In genomic region chr12:15416180-15416766, GRCm38 (mm10) we compare ENCODE assay signal across 9 mouse cellular contexts.
A peak's percentile ranks its signal among the peaks of the same experiment; 100 is the strongest.
DNase-seq lines count a peak whose midpoint lies in the region; ATAC-seq and TF ChIP-seq lines count a peak whose summit lies in the region.
"Had no signal": no experiment of that assay in that cellular context is flagged by ENCODE, and none has a peak within 500 bp of the region (broad histone marks: within the 10 kb centered on the region; RNA-seq: fewer than 3 reads in every experiment).

No protein-coding gene starts in this region.

- DNase-seq in 416B (ENCODE audit: low read depth), result peak; percentile 19
- peak; percentile 19 for DNase-seq in MEL (ENCODE audit: low read depth, low spot score)
- DNase-seq in layer of hippocampus, adult 2 months (ENCODE audit: low spot score in 2 of 2), result peak; percentile 49 to 60
- DNase-seq in spleen, adult 18-20 months, result no peak
- no peak for DNase-seq in heart, postnatal 25 days (ENCODE audit: low spot score)
- DNase-seq: liver, embryonic 13.5 days had no signal

- TF ChIP-seq EP300 in MEL (IDR thresholded peaks at IDR 0.05; ENCODE audit: low read depth in 1 of 2, low read length in 2 of 2), result no peak

- intact Hi-C loops in heart, postnatal 25 days (cut with DNase I), result no loop called here

- no peaks in the 10 kb centered on the region for H3K27me3 ChIP-seq in intestine, postnatal 0 days (replicated peaks; ENCODE audit: control insufficient read depth, insufficient read depth, low read length)
- no peaks in the 10 kb centered on the region for H3K27me3 ChIP-seq in intestine, embryonic 16.5 days (replicated peaks; ENCODE audit: control insufficient read depth, insufficient read depth, low read length)
- H3K27me3 ChIP-seq in MEL (ENCODE audit: control insufficient read depth in 1 of 2, insufficient read depth in 2 of 2, low read length in 2 of 2), result no peaks in the 10 kb centered on the region; a peak in 1 of 4 replicates
- H3K27me3 ChIP-seq: liver, embryonic 13.5 days had no signal

- H3K4me2 ChIP-seq in intestine, postnatal 0 days (replicated peaks; ENCODE audit: low read depth), result no peak overlapping the region
- no peak overlapping the region for H3K4me2 ChIP-seq in intestine, embryonic 16.5 days (ENCODE audit: low read depth, low read length)
- H3K4me2 ChIP-seq: liver, embryonic 13.5 days had no signal

- H3K27ac ChIP-seq in intestine, postnatal 0 days (ENCODE audit: low read depth, low read length), result no peak overlapping the region
- H3K27ac ChIP-seq in intestine, embryonic 16.5 days (ENCODE audit: low read length), result no peak overlapping the region
- no peak overlapping the region for H3K27ac ChIP-seq in MEL (ENCODE audit: control insufficient read depth, low read depth, low read length)
- 0 out of 2 replicates have a peak overlapping the region, but pooled peaks have one; percentile 36 for H3K27ac ChIP-seq in layer of hippocampus, adult 2 months
- H3K27ac ChIP-seq: liver, embryonic 13.5 days had no signal

- no peak overlapping the region for H3K9ac ChIP-seq in intestine, postnatal 0 days (ENCODE audit: low read depth, low read length)
- no peak overlapping the region for H3K9ac ChIP-seq in intestine, embryonic 16.5 days (ENCODE audit: low read depth, low read length)
- H3K9ac ChIP-seq in MEL (ENCODE audit: control insufficient read depth, low read depth, low read length, poor library complexity, severe bottlenecking), result no peak overlapping the region
- H3K9ac ChIP-seq: liver, embryonic 13.5 days had no signal

- H3K9me3 ChIP-seq in intestine, postnatal 0 days (ENCODE audit: control insufficient read depth), result no peaks in the 10 kb centered on the region
- H3K9me3 ChIP-seq in intestine, embryonic 16.5 days (ENCODE audit: control insufficient read depth, low read length), result no peaks in the 10 kb centered on the region
- H3K9me3 ChIP-seq in MEL (replicated peaks; ENCODE audit: insufficient read depth, low read length), result no peaks in the 10 kb centered on the region
- H3K9me3 ChIP-seq: liver, embryonic 13.5 days had no signal

- TF ChIP-seq CTCF in intestine, postnatal 0 days (IDR thresholded peaks at IDR 0.05; ENCODE audit: low read depth), result peak; percentile 62
- TF ChIP-seq CTCF in MEL (IDR thresholded peaks at IDR 0.05 in 2 of 3, conservative IDR thresholded peaks at IDR 0.05 in 1 of 3; ENCODE audit: control insufficient read depth in 1 of 3, insufficient read depth in 1 of 3, low read depth in 2 of 3, low read length in 3 of 3, poor library complexity in 1 of 3, severe bottlenecking in 1 of 3), result peak in 2 of 3 experiments; percentile 21 to 55; a peak in 4 of 6 replicates
- TF ChIP-seq CTCF in layer of hippocampus, adult 2 months (conservative IDR thresholded peaks at IDR 0.05), result peak; percentile 83

- H3K4me3 ChIP-seq in intestine, postnatal 0 days (ENCODE audit: low read depth, low read length), result no peak overlapping the region
- no peak overlapping the region for H3K4me3 ChIP-seq in intestine, embryonic 16.5 days (ENCODE audit: low read length)
- no peak overlapping the region for H3K4me3 ChIP-seq in MEL (ENCODE audit: control insufficient read depth in 1 of 2, insufficient read depth in 1 of 2, low read depth in 2 of 2, low read length in 2 of 2)
- H3K4me3 ChIP-seq in layer of hippocampus, adult 2 months, result no peak overlapping the region
- H3K4me3 ChIP-seq: liver, embryonic 13.5 days had no signal

- ATAC-seq in intestine, postnatal 0 days, result no peak
- ATAC-seq in intestine, embryonic 16.5 days, result no peak
- no peak for ATAC-seq in megakaryocyte progenitor cell, adult 5-6 weeks (replicated peaks; ENCODE audit: poor library complexity)

- no peaks in the 10 kb centered on the region for H3K4me1 ChIP-seq in intestine, postnatal 0 days (replicated peaks; ENCODE audit: control insufficient read depth, insufficient read depth, low read length)
- H3K4me1 ChIP-seq in intestine, embryonic 16.5 days (ENCODE audit: control insufficient read depth, insufficient read depth, low read length), result no peaks in the 10 kb centered on the region
- no peaks in the 10 kb centered on the region for H3K4me1 ChIP-seq in MEL (ENCODE audit: control insufficient read depth in 1 of 2, insufficient read depth in 2 of 2, low read length in 2 of 2)
- H3K4me1 ChIP-seq: liver, embryonic 13.5 days had no signal

- no peaks in the 10 kb centered on the region for H3K36me3 ChIP-seq in intestine, postnatal 0 days (ENCODE audit: control insufficient read depth, insufficient read depth)
- no peaks in the 10 kb centered on the region for H3K36me3 ChIP-seq in intestine, embryonic 16.5 days (ENCODE audit: control insufficient read depth, insufficient read depth, low read length)
- H3K36me3 ChIP-seq in MEL (ENCODE audit: control insufficient read depth in 1 of 2, insufficient read depth in 2 of 2, low read length in 2 of 2), result no peaks in the 10 kb centered on the region
- H3K36me3 ChIP-seq: liver, embryonic 13.5 days had no signal

- TF ChIP-seq RAD21 in MEL (IDR thresholded peaks at IDR 0.05; ENCODE audit: low read depth, low read length), result peak; percentile 70

- TF ChIP-seq POLR2A in MEL (IDR thresholded peaks at IDR 0.05; ENCODE audit: control insufficient read depth in 1 of 2, insufficient read depth in 1 of 2, low read depth in 1 of 2, low read length in 2 of 2, poor library complexity in 1 of 2), result no peak

- H3K79me2 ChIP-seq in MEL (ENCODE audit: control insufficient read depth, insufficient read depth, low read length, poor library complexity), result no peaks in the 10 kb centered on the region

- 12% methylated on average over 4 of the region's 4 CpGs for WGBS in intestine, postnatal 0 days
- 9% methylated on average over 4 of the region's 4 CpGs for WGBS in intestine, embryonic 16.5 days

TF ChIP-seq in MEL, 35 proteins besides CTCF, POLR2A, EP300 and RAD21:
- TF ChIP-seq POLR2AphosphoS2 (IDR thresholded peaks at IDR 0.05; ENCODE audit: low read length), result no peak
- TF ChIP-seq MAX (IDR thresholded peaks at IDR 0.05; ENCODE audit: low read length), result no peak
- no peak for TF ChIP-seq NRF1 (IDR thresholded peaks at IDR 0.05; ENCODE audit: insufficient read depth, low read depth, low read length, poor library complexity, severe bottlenecking)
- TF ChIP-seq TBP (IDR thresholded peaks at IDR 0.05; ENCODE audit: low read depth, low read length), result no peak
- no peak for TF ChIP-seq MEF2A (IDR thresholded peaks at IDR 0.05; ENCODE audit: extremely low read depth, insufficient replicate concordance, low read depth, low read length, poor library complexity, severe bottlenecking)
- TF ChIP-seq ETS1 (IDR thresholded peaks at IDR 0.05; ENCODE audit: low read depth, low read length), result no peak
- TF ChIP-seq RCOR1 (IDR thresholded peaks at IDR 0.05; ENCODE audit: low read depth, low read length), result no peak
- TF ChIP-seq ZKSCAN1 (IDR thresholded peaks at IDR 0.05; ENCODE audit: low read depth, low read length), result no peak
- TF ChIP-seq ZNF384 (IDR thresholded peaks at IDR 0.05; ENCODE audit: low read depth, low read length), result peak; percentile 87
- no peak for TF ChIP-seq MYC (IDR thresholded peaks at IDR 0.05; ENCODE audit: low read depth, low read length)
- no peak for TF ChIP-seq NELFE (IDR thresholded peaks at IDR 0.05; ENCODE audit: low read depth, low read length)
- TF ChIP-seq CHD2 (IDR thresholded peaks at IDR 0.05; ENCODE audit: low read length), result no peak
- peak; percentile 62 for TF ChIP-seq SMC3 (IDR thresholded peaks at IDR 0.05; ENCODE audit: low read depth, low read length)
- TF ChIP-seq ZC3H11A (IDR thresholded peaks at IDR 0.05; ENCODE audit: low read depth, low read length), result peak; percentile 33
- TF ChIP-seq POLR2AphosphoS5 (IDR thresholded peaks at IDR 0.05; ENCODE audit: borderline replicate concordance, low read depth, low read length), result no peak
- no peak for TF ChIP-seq CHD1 (IDR thresholded peaks at IDR 0.05; ENCODE audit: low read depth, low read length)
TF ChIP-seq in MEL: peak in this region for 3.

Comparison
In these comparisons a context has a peak if more than half of its experiments do, and no peak if none do; other contexts are left out.
1. DNase-seq: peak in 416B (single experiment), MEL (single experiment) and layer of hippocampus, adult 2 months (2 of 2); none in spleen, adult 18-20 months (0 of 2) and heart, postnatal 25 days (single experiment).
2. Peak in every context shown above with its lines, with median percentiles within 50 percentile points of each other: CTCF ChIP-seq.